Mouse (Mus musculus) forebrain, embryonic 15.5 days (tissue): ENCODE measurements around the gene Usp54. TPM values are rescaled to one million over a fixed set of nuclear protein-coding genes. Genes with fewer than 3 reads are reported as not detected.

ENCODE experiments used
- ATAC-seq: fragments of 200-750 bp; cut with Nextera tagmentation; replicated peaks from 2 replicates; pipeline ENCODE4 v1.8.0; 2017; ENCODE audit warnings: mild to moderate bottlenecking, moderate TSS enrichment, moderate library complexity
- H3K27ac ChIP-seq: fragments of 300-500 bp; sonication (generic); replicated peaks from 2 replicates; pipeline ENCODE4 v1.5.1; 2015; ENCODE audit warnings: mild to moderate bottlenecking, inconsistent platforms
- H3K27me3 ChIP-seq: fragments of 300-500 bp; sonication (generic); 2 replicates; pipeline ENCODE4 v1.6.1; 2015; ENCODE audit warnings: inconsistent platforms
- H3K36me3 ChIP-seq: fragments of 300-500 bp; sonication (generic); 2 replicates; pipeline ENCODE4 v1.6.1; 2015; ENCODE audit warnings: mild to moderate bottlenecking, inconsistent platforms
- H3K4me1 ChIP-seq: fragments of 300-500 bp; sonication (generic); 2 replicates; pipeline ENCODE4 v1.6.1; 2015; ENCODE audit warnings: inconsistent platforms
- H3K4me2 ChIP-seq: fragments of 300-500 bp; sonication (generic); replicated peaks from 2 replicates; pipeline ENCODE4 v1.6.1; 2015; ENCODE audit warnings: mild to moderate bottlenecking, inconsistent platforms
- H3K4me3 ChIP-seq: fragments of 300-500 bp; sonication (generic); 2 replicates; pipeline ENCODE4 v1.5.1; 2015; ENCODE audit warnings: mild to moderate bottlenecking, inconsistent platforms
- H3K9ac ChIP-seq: fragments of 300-500 bp; sonication (generic); replicated peaks from 2 replicates; pipeline ENCODE4 v1.6.1; 2015; ENCODE audit warnings: mild to moderate bottlenecking, inconsistent platforms
- H3K9me3 ChIP-seq: fragments of 300-500 bp; sonication (generic); 2 replicates; pipeline ENCODE4 v1.6.1; 2016; ENCODE audit warnings: inconsistent platforms
- WGBS: fragments of 180-500 bp; shearing (Covaris S2); methylation state at CpG from one replicate; pipeline ENCODE4 v1.1.7; 2015; ENCODE audit warnings: mixed read lengths; 5-methylcytosine and 5-hydroxymethylcytosine counted together
- polyA plus RNA-seq: library from polyadenylated mRNA; unstranded; fragments of >200 nt; fragmentation: Nextera tagmentation; extraction: Ambion mirVana; gene quantifications from 2 replicates; pipeline ENCODE4 v1.2.1, GENCODE M21; 2015

Usp54 gene
- polyA plus RNA-seq, 1 experiment from 2014 or later: 10.1 TPM

- ATAC-seq: no peak
- WGBS: 83% methylated on average over 2 of the region's 2 CpGs
- no peak overlapping the region for H3K4me3 ChIP-seq
- no peak overlapping the region for H3K9ac ChIP-seq
- H3K36me3 ChIP-seq: no peaks in the 10 kb centered on the region
- H3K4me2 ChIP-seq: no peak overlapping the region
- H3K4me1 ChIP-seq: no peaks in the 10 kb centered on the region
- no peak overlapping the region for H3K27ac ChIP-seq
- H3K27me3 ChIP-seq: no peaks in the 10 kb centered on the region
- H3K9me3 ChIP-seq: no peaks in the 10 kb centered on the region
Measured at GRCm38 (mm10) chr14:20626447-20626846, 14.4 kb downstream of the Usp54 start.

- H3K9me3 ChIP-seq: no peaks in the 10 kb centered on the region
- no peak overlapping the region for H3K4me3 ChIP-seq
- no peak overlapping the region for H3K9ac ChIP-seq
- 92% methylated on average over 3 of the region's 3 CpGs for WGBS
- peaks cover 16% of the 10 kb centered on the region for H3K4me1 ChIP-seq
- ATAC-seq: no peak
- no peaks in the 10 kb centered on the region for H3K36me3 ChIP-seq
- H3K27ac ChIP-seq: no peak overlapping the region
- H3K4me2 ChIP-seq: no peak overlapping the region
- no peaks in the 10 kb centered on the region for H3K27me3 ChIP-seq
Measured at GRCm38 (mm10) chr14:20622907-20623306, 18.0 kb downstream of the Usp54 start.

GRCm38 (mm10) chr14:20622412-20622811 is 18.5 kb downstream of the Usp54 start:
- H3K27ac ChIP-seq: no peak overlapping the region
- no peak overlapping the region for H3K4me3 ChIP-seq
- H3K4me1 ChIP-seq: peaks cover 16% of the 10 kb centered on the region
- no peak overlapping the region for H3K9ac ChIP-seq
- H3K36me3 ChIP-seq: no peaks in the 10 kb centered on the region
- ATAC-seq: no peak
- H3K27me3 ChIP-seq: no peaks in the 10 kb centered on the region
- no peaks in the 10 kb centered on the region for H3K9me3 ChIP-seq
- H3K4me2 ChIP-seq: no peak overlapping the region
- 91% methylated on average over 2 of the region's 2 CpGs for WGBS

- 73% methylated on average over 2 of the region's 2 CpGs for WGBS
- H3K4me1 ChIP-seq: peaks cover 16% of the 10 kb centered on the region
- no peak overlapping the region for H3K9ac ChIP-seq
- no peak overlapping the region for H3K4me2 ChIP-seq
- no peaks in the 10 kb centered on the region for H3K9me3 ChIP-seq
- no peak for ATAC-seq
- H3K27ac ChIP-seq: no peak overlapping the region
- H3K27me3 ChIP-seq: no peaks in the 10 kb centered on the region
- H3K36me3 ChIP-seq: no peaks in the 10 kb centered on the region
- H3K4me3 ChIP-seq: no peak overlapping the region
Measured at GRCm38 (mm10) chr14:20621903-20622302, 19.0 kb downstream of the Usp54 start.

- Histone ChIP-seq H3K4me2 (no peak overlapping the region), H3K4me3 (no peak overlapping the region), H3K27ac (peak overlapping the region; percentile 23; the same call in 1 of the 2 replicates), H3K4me1 (peaks cover 20% of the 10 kb centered on the region), H3K9me3 (no peaks in the 10 kb centered on the region), H3K36me3 (no peaks in the 10 kb centered on the region), H3K9ac (no peak overlapping the region), H3K27me3 (no peaks in the 10 kb centered on the region)
- ATAC-seq: no peak
Measured at GRCm38 (mm10) chr14:20619131-20619530, 21.7 kb downstream of the Usp54 start.

GRCm38 (mm10) chr14:20618211-20618610 is 22.7 kb downstream of the Usp54 start:
- no peak for ATAC-seq
- 82% methylated on average over 5 of the region's 5 CpGs for WGBS
- no peak overlapping the region for H3K4me3 ChIP-seq
- peaks cover 20% of the 10 kb centered on the region for H3K4me1 ChIP-seq
- no peaks in the 10 kb centered on the region for H3K27me3 ChIP-seq
- no peak overlapping the region for H3K9ac ChIP-seq
- H3K36me3 ChIP-seq: no peaks in the 10 kb centered on the region
- H3K27ac ChIP-seq: 0 out of 2 replicates have a peak overlapping the region, but pooled peaks have one; percentile 19
- H3K9me3 ChIP-seq: no peaks in the 10 kb centered on the region
- H3K4me2 ChIP-seq: no peak overlapping the region

GRCm38 (mm10) chr14:20616421-20616820 is 24.4 kb downstream of the Usp54 start:
- ATAC-seq: no peak
- 24% methylated on average over 2 of the region's 2 CpGs for WGBS

GRCm38 (mm10) chr14:20615075-20615474 is 25.8 kb downstream of the Usp54 start:
- H3K27me3 ChIP-seq: no peaks in the 10 kb centered on the region
- no peaks in the 10 kb centered on the region for H3K36me3 ChIP-seq
- H3K27ac ChIP-seq: no peak overlapping the region
- peaks cover 20% of the 10 kb centered on the region for H3K4me1 ChIP-seq
- ATAC-seq: no peak
- H3K9me3 ChIP-seq: no peaks in the 10 kb centered on the region
- WGBS: 97% methylated on average over 2 of the region's 2 CpGs
- no peak overlapping the region for H3K4me2 ChIP-seq
- H3K4me3 ChIP-seq: no peak overlapping the region
- H3K9ac ChIP-seq: no peak overlapping the region

More at GRCm38 (mm10) chr14:20616421-20616820, 24.4 kb downstream of the Usp54 start:
- Histone ChIP-seq H3K27ac (no peak overlapping the region), H3K4me2 (no peak overlapping the region), H3K9me3 (no peaks in the 10 kb centered on the region), H3K9ac (no peak overlapping the region), H3K4me3 (no peak overlapping the region), H3K36me3 (no peaks in the 10 kb centered on the region), H3K27me3 (no peaks in the 10 kb centered on the region), H3K4me1 (peaks cover 20% of the 10 kb centered on the region)

GRCm38 (mm10) chr14:20612820-20613219 is 28.0 kb downstream of the Usp54 start:
- no peak for ATAC-seq
- 100% methylated on average over 1 of the region's 1 CpGs for WGBS
- Histone ChIP-seq H3K9ac (no peak overlapping the region), H3K4me3 (no peak overlapping the region), H3K4me2 (no peak overlapping the region), H3K27me3 (no peaks in the 10 kb centered on the region), H3K4me1 (0 out of 2 replicates have a peak, but pooled peaks cover 4% of the 10 kb centered on the region), H3K9me3 (no peaks in the 10 kb centered on the region), H3K36me3 (no peaks in the 10 kb centered on the region), H3K27ac (no peak overlapping the region)

GRCm38 (mm10) chr14:20610146-20610545 is 30.7 kb downstream of the Usp54 start:
- H3K4me1 ChIP-seq: no peaks in the 10 kb centered on the region
- 90% methylated on average over 4 of the region's 4 CpGs for WGBS

GRCm38 (mm10) chr14:20609519-20609918 is 31.3 kb downstream of the Usp54 start:
- WGBS: 93% methylated on average over 3 of the region's 3 CpGs
- no peak overlapping the region for H3K9ac ChIP-seq
- H3K4me1 ChIP-seq: no peaks in the 10 kb centered on the region
- no peak overlapping the region for H3K27ac ChIP-seq
- no peak overlapping the region for H3K4me2 ChIP-seq
- no peaks in the 10 kb centered on the region for H3K9me3 ChIP-seq
- peaks cover 11% of the 10 kb centered on the region; the same call in 1 of the 2 replicates for H3K36me3 ChIP-seq
- ATAC-seq: no peak
- no peaks in the 10 kb centered on the region for H3K27me3 ChIP-seq
- H3K4me3 ChIP-seq: no peak overlapping the region

More at GRCm38 (mm10) chr14:20610146-20610545, 30.7 kb downstream of the Usp54 start:
- H3K36me3 ChIP-seq: peaks cover 11% of the 10 kb centered on the region; the same call in 1 of the 2 replicates
- no peak overlapping the region for H3K4me3 ChIP-seq
- H3K27me3 ChIP-seq: no peaks in the 10 kb centered on the region
- no peak overlapping the region for H3K9ac ChIP-seq
- no peak for ATAC-seq
- H3K9me3 ChIP-seq: no peaks in the 10 kb centered on the region
- H3K4me2 ChIP-seq: no peak overlapping the region
- H3K27ac ChIP-seq: no peak overlapping the region

- H3K4me1 ChIP-seq: no peaks in the 10 kb centered on the region
- ATAC-seq: no peak
- no peak overlapping the region for H3K9ac ChIP-seq
Measured at GRCm38 (mm10) chr14:20607396-20608126, 33.3 kb downstream of the Usp54 start.

GRCm38 (mm10) chr14:20601287-20601686 is 39.6 kb downstream of the Usp54 start:
- Histone ChIP-seq H3K4me3 (no peak overlapping the region), H3K9me3 (no peaks in the 10 kb centered on the region), H3K36me3 (peaks cover 5% of the 10 kb centered on the region; the same call in 1 of the 2 replicates), H3K4me2 (no peak overlapping the region), H3K4me1 (no peaks in the 10 kb centered on the region), H3K9ac (no peak overlapping the region), H3K27ac (no peak overlapping the region), H3K27me3 (no peaks in the 10 kb centered on the region)
- ATAC-seq: no peak
- 92% methylated on average over 1 of the region's 1 CpGs for WGBS

More at GRCm38 (mm10) chr14:20607396-20608126, 33.3 kb downstream of the Usp54 start:
- no peaks in the 10 kb centered on the region for H3K9me3 ChIP-seq
- no peak overlapping the region for H3K4me3 ChIP-seq
- no peak overlapping the region for H3K4me2 ChIP-seq
- peaks cover 11% of the 10 kb centered on the region; the same call in 1 of the 2 replicates for H3K36me3 ChIP-seq
- H3K27ac ChIP-seq: no peak overlapping the region
- H3K27me3 ChIP-seq: no peaks in the 10 kb centered on the region
- WGBS: 89% methylated on average over 9 of the region's 9 CpGs
